Mouse (Mus musculus) limb, embryonic 12.5 days (tissue): ENCODE data around the gene Rnase4. TPM values are rescaled to one million over a fixed set of nuclear protein-coding genes. Genes with fewer than 3 reads are reported as not detected.

Experiments
- ATAC-seq: fragments of 200-750 bp; cut with Nextera tagmentation; 2 replicates; pipeline ENCODE4 v1.8.0; 2017; ENCODE audit warnings: low read depth, moderate TSS enrichment; ENCODE audit not compliant: insufficient number of reproducible peaks, insufficient read depth, low FRiP score, low TSS enrichment
- H3K27ac ChIP-seq: fragments of 300-500 bp; sonication (generic); 2 replicates; pipeline ENCODE4 v1.5.1; 2016; ENCODE audit warnings: mild to moderate bottlenecking, moderate library complexity
- H3K27me3 ChIP-seq: fragments of 300-500 bp; sonication (generic); 2 replicates; pipeline ENCODE4 v1.6.1; 2016; ENCODE audit warnings: mild to moderate bottlenecking, moderate library complexity
- H3K36me3 ChIP-seq: fragments of 300-500 bp; sonication (generic); 2 replicates; pipeline ENCODE4 v1.6.1; 2016; ENCODE audit warnings: mild to moderate bottlenecking, moderate library complexity
- H3K4me1 ChIP-seq: fragments of 300-500 bp; sonication (generic); replicated peaks from 2 replicates; pipeline ENCODE4 v1.6.1; 2016
- H3K4me2 ChIP-seq: fragments of 300-500 bp; sonication (generic); 2 replicates; pipeline ENCODE4 v1.6.1; 2016; ENCODE audit warnings: mild to moderate bottlenecking, moderate library complexity
- H3K4me3 ChIP-seq: fragments of 300-500 bp; sonication (generic); replicated peaks from 2 replicates; pipeline ENCODE4 v1.5.1; 2016; ENCODE audit warnings: mild to moderate bottlenecking
- H3K9ac ChIP-seq: fragments of 300-500 bp; sonication (generic); replicated peaks from 2 replicates; pipeline ENCODE4 v1.6.1; 2016; ENCODE audit warnings: mild to moderate bottlenecking, moderate library complexity
- H3K9me3 ChIP-seq: fragments of 300-500 bp; sonication (generic); 2 replicates; pipeline ENCODE4 v1.6.1; 2016; ENCODE audit warnings: mild to moderate bottlenecking, moderate library complexity
- WGBS: fragments of 180-500 bp; shearing (Covaris S2); methylation state at CpG from one replicate; pipeline ENCODE4 v1.1.7; 2016; 5-methylcytosine and 5-hydroxymethylcytosine counted together
- polyA plus RNA-seq: library from polyadenylated mRNA; unstranded; fragments of >200 nt; fragmentation: Nextera tagmentation; extraction: Ambion mirVana; gene quantifications from 2 replicates; pipeline ENCODE4 v1.2.1, GENCODE M21; 2016

The Rnase4 gene
- polyA plus RNA-seq, 1 experiment from 2014 or later: 14.1 TPM

DNA sequence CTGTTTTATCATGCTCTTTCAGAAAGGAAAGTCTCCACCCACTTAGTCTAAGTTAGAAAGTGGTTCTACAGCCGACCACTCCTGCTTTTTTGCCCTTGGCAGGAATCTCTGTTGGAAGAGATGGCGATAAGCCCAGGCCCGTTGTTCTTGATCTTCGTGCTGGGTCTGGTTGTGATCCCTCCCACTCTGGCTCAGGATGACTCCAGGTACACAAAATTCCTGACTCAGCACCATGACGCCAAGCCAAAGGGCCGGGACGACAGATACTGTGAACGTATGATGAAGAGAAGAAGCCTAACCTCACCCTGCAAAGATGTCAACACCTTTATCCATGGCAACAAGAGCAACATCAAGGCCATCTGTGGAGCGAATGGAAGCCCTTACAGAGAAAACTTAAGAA is 10.4 kb downstream of the Rnase4 start:
- Histone ChIP-seq H3K27me3 (no peaks in the 10 kb centered on the region), H3K27ac (no peak overlapping the region), H3K9ac (no peak overlapping the region), H3K36me3 (no peaks in the 10 kb centered on the region), H3K9me3 (no peaks in the 10 kb centered on the region), H3K4me1 (no peaks in the 10 kb centered on the region), H3K4me3 (no peak overlapping the region), H3K4me2 (no peak overlapping the region)
- 77% methylated on average over 9 of the region's 9 CpGs for WGBS
- ATAC-seq: no peak

GRCm38 (mm10) chr14:51103217-51103616 is 12.3 kb downstream of the Rnase4 start:
- no peaks in the 10 kb centered on the region for H3K36me3 ChIP-seq
- no peak for ATAC-seq
- H3K9ac ChIP-seq: no peak overlapping the region
- no peak overlapping the region for H3K4me2 ChIP-seq
- 53% methylated on average over 3 of the region's 3 CpGs for WGBS
- H3K4me3 ChIP-seq: no peak overlapping the region
- no peaks in the 10 kb centered on the region for H3K4me1 ChIP-seq
- H3K27me3 ChIP-seq: no peaks in the 10 kb centered on the region
- H3K9me3 ChIP-seq: no peaks in the 10 kb centered on the region
- H3K27ac ChIP-seq: no peak overlapping the region

GRCm38 (mm10) chr14:51104366-51104765 is 13.5 kb downstream of the Rnase4 start:
- ATAC-seq: no peak
- H3K4me2 ChIP-seq: no peak overlapping the region
- no peak overlapping the region for H3K4me3 ChIP-seq
- no peak overlapping the region for H3K27ac ChIP-seq
- no peaks in the 10 kb centered on the region for H3K27me3 ChIP-seq
- 80% methylated on average over 2 of the region's 2 CpGs for WGBS
- no peaks in the 10 kb centered on the region for H3K4me1 ChIP-seq
- no peaks in the 10 kb centered on the region for H3K9me3 ChIP-seq
- H3K36me3 ChIP-seq: no peaks in the 10 kb centered on the region
- no peak overlapping the region for H3K9ac ChIP-seq

GRCm38 (mm10) chr14:51106449-51106967 is 15.6 kb downstream of the Rnase4 start:
- H3K4me1 ChIP-seq: no peaks in the 10 kb centered on the region
- H3K4me3 ChIP-seq: no peak overlapping the region
- no peaks in the 10 kb centered on the region for H3K27me3 ChIP-seq
- H3K27ac ChIP-seq: no peak overlapping the region
- no peak overlapping the region for H3K9ac ChIP-seq
- H3K9me3 ChIP-seq: no peaks in the 10 kb centered on the region
- ATAC-seq: no peak
- no peak overlapping the region for H3K4me2 ChIP-seq
- H3K36me3 ChIP-seq: no peaks in the 10 kb centered on the region

DNA sequence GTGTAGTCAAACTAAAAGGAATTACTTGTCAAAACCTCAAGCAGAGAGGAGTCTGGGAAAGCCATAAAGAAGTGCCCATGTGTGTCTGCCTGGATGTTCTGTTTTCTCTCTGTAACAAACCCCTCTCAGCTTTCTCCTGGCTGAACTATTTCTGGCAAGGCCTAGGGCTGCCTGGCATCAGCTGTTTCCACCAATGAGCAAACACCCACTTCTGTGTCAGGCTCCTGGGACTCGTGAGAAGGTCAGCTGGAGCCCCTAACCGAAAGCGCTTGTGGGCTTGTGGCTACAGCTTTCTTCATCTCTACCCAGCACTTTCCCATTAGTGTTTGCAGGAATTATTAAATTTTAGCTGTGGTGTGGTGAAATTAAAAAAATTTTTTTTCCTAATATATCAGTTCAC is 21.1 kb downstream of the Rnase4 start:
- ATAC-seq: no peak
- Histone ChIP-seq H3K27ac (no peak overlapping the region), H3K4me2 (no peak overlapping the region), H3K27me3 (no peaks in the 10 kb centered on the region), H3K36me3 (no peaks in the 10 kb centered on the region), H3K9ac (no peak overlapping the region), H3K4me1 (no peaks in the 10 kb centered on the region), H3K9me3 (no peaks in the 10 kb centered on the region), H3K4me3 (no peak overlapping the region)
- 60% methylated on average over 3 of the region's 3 CpGs for whole genome bisulfite sequencing

DNA sequence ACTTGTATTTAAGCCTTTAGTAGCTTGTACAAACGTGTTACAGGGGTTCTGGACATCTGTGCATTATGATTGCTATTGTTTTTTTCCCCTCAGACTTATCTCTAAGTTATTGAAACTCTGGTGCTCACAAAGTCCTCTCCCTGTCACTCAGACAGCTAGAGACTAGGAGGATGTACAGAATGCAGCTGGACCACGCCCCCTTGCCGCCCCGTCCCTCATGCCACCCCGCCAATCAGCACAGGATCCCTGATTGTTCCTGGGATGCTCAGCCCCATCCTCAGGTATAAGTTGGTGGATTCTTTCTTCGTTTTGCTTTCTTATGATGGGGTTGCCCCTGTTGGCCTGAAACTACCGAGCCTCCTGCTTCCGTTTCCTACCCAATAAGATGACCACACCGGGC is 22.6 kb downstream of the Rnase4 start:
- H3K4me3 ChIP-seq: no peak overlapping the region
- H3K9ac ChIP-seq: no peak overlapping the region
- H3K9me3 ChIP-seq: no peaks in the 10 kb centered on the region
- no peak overlapping the region for H3K27ac ChIP-seq
- no peaks in the 10 kb centered on the region for H3K27me3 ChIP-seq
- ATAC-seq: no peak
- H3K36me3 ChIP-seq: no peaks in the 10 kb centered on the region
- 41% methylated on average over 9 of the region's 9 CpGs for WGBS
- no peak overlapping the region for H3K4me2 ChIP-seq
- H3K4me1 ChIP-seq: no peaks in the 10 kb centered on the region

DNA sequence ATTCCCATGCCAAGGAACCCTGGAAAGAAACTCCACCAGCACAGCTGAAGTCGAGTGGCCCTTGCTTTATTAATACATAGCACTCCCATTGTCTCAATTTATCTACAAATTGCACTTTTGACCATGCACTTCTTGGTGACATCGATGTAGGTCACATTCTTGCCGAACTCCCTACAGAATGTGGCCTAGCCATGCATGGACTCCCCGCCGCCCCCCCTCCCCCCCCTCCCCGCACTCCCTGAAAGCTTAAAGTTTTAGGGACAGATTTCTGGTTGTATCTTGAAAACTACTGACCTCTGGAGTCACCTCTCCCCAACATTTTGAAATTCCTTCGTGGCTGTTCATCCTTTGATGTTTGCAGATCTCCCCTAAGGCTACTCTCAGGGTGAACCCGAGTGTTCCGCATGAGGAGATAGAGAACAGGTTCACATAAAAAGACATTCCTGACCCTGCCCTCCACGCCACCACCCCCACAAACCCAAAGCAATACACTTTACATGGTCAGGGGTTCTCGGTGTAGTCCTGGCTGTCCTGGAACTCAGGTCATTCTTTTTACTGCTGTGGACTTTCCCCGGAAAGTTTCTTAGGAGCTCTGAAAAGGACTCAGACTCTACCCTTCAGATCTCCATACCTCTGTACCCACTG is 23.2 kb downstream of the Rnase4 start, which contains the start of gene Eddm3b:
Eddm3b (plus strand) TSS at position 511 of the 645 bp plus-strand sequence.
- H3K9me3 ChIP-seq: peaks cover 4% of the 10 kb centered on the region; the same call in 1 of the 2 replicates
- WGBS: 46% methylated on average over 12 of the region's 12 CpGs

GRCm38 (mm10) chr14:51125684-51126083 is 34.8 kb downstream of the Rnase4 start:
- Histone ChIP-seq H3K27ac (no peak overlapping the region), H3K4me1 (no peaks in the 10 kb centered on the region), H3K27me3 (no peaks in the 10 kb centered on the region), H3K36me3 (no peaks in the 10 kb centered on the region), H3K4me2 (no peak overlapping the region), H3K9me3 (no peaks in the 10 kb centered on the region; the same call in 1 of the 2 replicates), H3K4me3 (no peak overlapping the region), H3K9ac (no peak overlapping the region)
- 85% methylated on average over 6 of the region's 6 CpGs for WGBS
- no peak for ATAC-seq

More for the DNA sequence above, 23.2 kb downstream of the Rnase4 start, which contains the start of gene Eddm3b:
- Histone ChIP-seq H3K4me2 (no peak within 1 kb of the TSS), H3K27me3 (no peaks in the 10 kb centered on the region), H3K4me3 (no peak within 1 kb of the TSS), H3K27ac (no peak within 1 kb of the TSS), H3K9ac (no peak within 1 kb of the TSS), H3K36me3 (no peaks in the 10 kb centered on the region), H3K4me1 (no peaks in the 10 kb centered on the region)
- no peak for ATAC-seq

DNA sequence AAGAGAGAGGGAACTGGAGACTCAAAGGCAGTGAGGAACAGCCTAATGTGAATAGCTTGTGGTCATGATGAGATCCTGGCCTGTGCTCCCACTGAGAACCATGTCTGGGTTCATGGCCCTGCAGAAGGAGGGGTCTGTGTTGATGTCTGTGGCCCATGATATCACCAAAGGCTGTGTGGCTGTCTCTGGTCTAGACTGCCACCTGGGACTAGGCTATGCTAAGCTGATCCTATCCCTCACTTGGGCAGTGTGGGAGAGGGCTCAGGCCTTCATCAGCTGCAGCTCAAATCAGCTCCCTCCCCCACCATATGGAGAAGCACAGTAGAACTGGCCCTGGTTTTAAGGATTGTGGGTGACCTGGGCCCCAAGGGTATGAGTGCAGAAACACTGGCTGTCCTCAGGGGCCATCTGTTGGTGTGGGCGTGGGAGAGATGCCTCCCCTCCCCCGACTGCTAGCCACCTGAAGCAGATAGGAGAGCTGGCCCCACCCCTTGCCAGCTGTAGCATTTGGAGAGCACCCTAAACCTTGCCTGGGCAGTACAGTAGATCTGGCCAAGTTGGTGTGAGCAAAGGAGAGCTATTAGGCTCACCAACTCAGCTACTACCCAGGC is 36.9 kb downstream of the Rnase4 start:
- no peak overlapping the region for H3K27ac ChIP-seq
- no peaks in the 10 kb centered on the region for H3K27me3 ChIP-seq
- ATAC-seq: no peak
- 84% methylated on average over 2 of the region's 2 CpGs for WGBS
- H3K4me3 ChIP-seq: no peak overlapping the region
- H3K4me2 ChIP-seq: no peak overlapping the region
- H3K36me3 ChIP-seq: no peaks in the 10 kb centered on the region
- no peak overlapping the region for H3K9ac ChIP-seq
- H3K9me3 ChIP-seq: no peaks in the 10 kb centered on the region; the same call in 1 of the 2 replicates
- no peaks in the 10 kb centered on the region for H3K4me1 ChIP-seq

DNA sequence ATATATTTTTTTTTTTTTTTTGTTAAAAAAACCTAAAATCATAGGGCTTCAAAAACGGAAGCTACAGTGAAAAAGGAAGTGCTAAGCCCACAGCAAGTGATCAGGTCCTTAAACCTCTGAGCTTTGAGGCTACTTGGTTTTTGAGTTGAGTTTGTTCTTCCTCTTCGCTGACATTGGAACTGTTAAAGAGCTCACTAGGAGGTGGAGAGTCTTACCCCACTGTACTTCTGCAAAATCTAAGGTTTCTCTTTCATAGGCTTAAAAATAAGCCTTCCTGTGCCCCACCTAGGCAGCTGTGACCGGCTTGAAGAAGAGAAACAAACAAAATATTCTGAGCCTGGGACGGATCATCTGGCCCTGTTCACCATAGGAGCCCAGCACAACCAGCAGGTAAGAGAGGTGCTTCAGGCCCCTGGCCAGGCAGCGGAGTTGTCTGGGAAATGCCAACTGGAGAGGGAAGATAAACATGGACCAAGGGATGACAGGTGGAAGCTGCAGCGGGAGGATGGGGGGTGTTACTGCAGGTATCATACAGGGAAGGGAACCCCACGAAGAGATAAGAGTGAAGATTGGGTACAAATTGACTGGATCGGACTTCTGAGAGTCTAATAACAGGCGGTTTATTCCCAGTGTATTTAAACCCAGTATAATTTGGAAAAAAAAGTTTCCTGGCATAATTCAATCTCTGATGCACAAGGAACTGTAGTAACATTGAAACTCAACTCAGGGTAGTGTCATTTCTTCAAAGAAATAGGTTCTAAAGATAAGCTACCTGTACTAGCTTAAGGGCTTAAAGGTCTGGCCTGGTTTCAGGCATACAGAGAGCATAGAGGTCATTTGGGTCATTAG is 38.1 kb downstream of the Rnase4 start:
- WGBS: 86% methylated on average over 9 of the region's 9 CpGs
- H3K4me3 ChIP-seq: no peak overlapping the region
- no peak for ATAC-seq
- H3K27ac ChIP-seq: no peak overlapping the region
- H3K27me3 ChIP-seq: no peaks in the 10 kb centered on the region
- no peak overlapping the region for H3K9ac ChIP-seq
- no peaks in the 10 kb centered on the region for H3K4me1 ChIP-seq
- no peak overlapping the region for H3K4me2 ChIP-seq
- no peaks in the 10 kb centered on the region; the same call in 1 of the 2 replicates for H3K9me3 ChIP-seq
- H3K36me3 ChIP-seq: no peaks in the 10 kb centered on the region

DNA sequence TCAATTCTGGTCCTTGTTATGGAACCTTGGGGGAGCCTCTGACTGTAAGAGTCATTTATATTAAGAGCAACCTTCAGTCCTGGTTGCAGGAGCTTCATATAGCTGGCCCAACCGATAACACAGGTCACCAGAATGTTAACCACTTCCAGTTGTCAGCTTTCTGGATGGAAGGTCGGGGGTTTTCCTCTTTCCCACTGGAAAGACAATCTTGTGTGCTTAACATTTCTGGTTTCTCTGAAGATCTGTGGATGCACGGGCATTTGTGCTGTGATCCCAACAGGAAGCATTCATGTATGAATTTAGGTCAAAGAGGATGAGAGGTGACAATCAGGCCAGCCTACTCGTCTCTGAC is 38.7 kb downstream of the Rnase4 start:
- 70% methylated on average over 4 of the region's 4 CpGs for WGBS
- Histone ChIP-seq H3K4me3 (no peak overlapping the region), H3K27me3 (no peaks in the 10 kb centered on the region), H3K4me1 (no peaks in the 10 kb centered on the region), H3K36me3 (no peaks in the 10 kb centered on the region), H3K9ac (no peak overlapping the region), H3K27ac (no peak overlapping the region), H3K4me2 (no peak overlapping the region), H3K9me3 (no peaks in the 10 kb centered on the region; the same call in 1 of the 2 replicates)
- ATAC-seq: no peak
